Mouse (Mus musculus): Measurements from ENCODE around the gene Lsm7.

Lsm7 gene

DNA sequence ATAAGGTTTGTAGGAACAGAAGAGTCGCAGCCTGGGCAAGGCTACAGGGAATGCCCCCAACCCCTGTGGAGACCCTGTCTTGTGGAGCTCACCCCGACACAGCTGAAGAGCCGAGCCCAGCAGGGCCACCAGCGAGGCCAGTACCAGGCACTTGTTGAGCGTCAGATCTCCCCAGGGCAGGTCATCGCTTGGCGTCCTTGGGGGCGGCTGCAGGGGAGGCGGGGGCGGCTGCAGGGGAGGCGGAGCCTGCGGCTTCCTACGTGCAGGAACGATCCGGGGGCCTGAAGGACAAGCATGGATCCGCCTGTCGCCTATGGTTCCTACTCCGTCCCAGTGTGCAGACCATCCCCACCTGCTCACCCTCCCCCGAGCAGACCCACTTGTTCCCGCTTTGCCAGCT, 44.9 kb downstream of the Lsm7 start:
- DNase-seq, result no peak

DNA sequence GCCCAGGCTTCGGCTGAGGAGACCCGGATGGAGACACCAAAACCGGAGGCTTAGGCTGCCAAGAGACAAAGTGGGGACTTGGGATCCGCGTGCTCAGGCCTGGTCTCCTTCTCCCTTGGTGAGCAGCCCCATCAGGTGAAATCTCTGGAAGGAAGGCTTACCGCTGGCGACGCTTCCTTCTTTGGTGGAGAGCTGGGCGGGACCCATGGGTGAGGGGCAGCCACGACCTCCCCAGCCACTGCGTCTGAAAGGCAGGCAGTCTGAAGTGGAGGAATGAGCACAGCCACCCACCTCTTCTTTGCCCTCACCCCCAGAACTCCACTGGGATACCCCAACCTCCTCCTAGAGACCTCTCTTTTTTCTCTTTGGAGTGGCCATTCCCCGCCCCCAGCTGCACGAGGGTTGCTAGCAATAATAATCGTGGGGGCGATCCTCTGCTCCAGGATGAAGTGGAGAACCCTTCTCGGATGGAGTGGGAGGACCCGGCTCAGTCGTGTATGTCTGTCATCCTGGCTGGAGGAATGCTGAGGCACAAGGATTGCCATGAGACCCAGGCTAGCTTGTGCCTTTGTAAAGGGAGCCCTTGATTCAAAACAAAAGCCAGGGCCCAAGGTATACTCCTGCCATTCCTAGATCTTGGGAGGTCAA, 45.9 kb downstream of the Lsm7 start:
- no peak for DNase-seq

DNA sequence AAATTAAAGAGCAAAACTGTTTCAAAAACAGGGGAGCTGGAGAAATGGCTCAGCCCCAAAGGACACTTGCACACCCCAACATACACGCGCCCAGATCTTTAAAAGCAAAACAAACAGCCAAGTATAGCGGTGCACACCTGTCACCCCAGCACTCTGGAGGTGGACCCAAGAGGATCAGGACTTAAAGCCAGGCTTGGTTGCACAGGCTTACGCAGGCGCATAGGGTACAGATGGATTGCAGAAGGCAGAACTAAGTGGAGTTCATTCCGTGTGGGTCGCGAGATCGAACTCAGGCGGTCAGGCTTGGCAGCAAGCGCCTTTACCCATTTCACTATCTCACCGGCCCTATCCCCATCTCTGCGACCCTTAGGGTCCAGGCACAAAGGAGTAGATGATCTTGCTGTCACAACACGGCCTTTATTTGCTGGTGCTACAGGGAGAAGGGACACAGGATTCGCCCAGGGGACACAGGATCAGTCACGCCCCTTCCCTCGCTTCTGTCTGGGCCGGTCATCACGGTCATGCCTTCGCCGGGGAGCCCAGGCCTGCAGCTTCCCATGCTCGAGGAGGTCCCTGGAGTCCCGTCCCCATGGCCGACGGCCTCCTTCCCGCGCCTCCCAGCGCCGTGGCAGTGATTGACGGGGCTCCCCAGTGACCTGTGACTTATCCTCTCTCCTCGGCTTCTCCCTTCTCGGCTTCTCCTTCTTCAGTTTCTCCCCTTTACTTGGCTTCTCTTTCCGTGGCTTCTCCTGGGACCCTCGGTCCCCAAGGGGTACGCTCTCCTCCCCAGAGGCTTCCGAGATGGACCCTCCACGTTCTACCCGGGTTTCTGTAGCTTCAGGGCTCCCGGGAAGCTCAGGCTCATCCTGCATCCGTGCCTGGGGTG, 46.7 kb downstream of the Lsm7 start:
- DNase-seq, result no peak

DNA sequence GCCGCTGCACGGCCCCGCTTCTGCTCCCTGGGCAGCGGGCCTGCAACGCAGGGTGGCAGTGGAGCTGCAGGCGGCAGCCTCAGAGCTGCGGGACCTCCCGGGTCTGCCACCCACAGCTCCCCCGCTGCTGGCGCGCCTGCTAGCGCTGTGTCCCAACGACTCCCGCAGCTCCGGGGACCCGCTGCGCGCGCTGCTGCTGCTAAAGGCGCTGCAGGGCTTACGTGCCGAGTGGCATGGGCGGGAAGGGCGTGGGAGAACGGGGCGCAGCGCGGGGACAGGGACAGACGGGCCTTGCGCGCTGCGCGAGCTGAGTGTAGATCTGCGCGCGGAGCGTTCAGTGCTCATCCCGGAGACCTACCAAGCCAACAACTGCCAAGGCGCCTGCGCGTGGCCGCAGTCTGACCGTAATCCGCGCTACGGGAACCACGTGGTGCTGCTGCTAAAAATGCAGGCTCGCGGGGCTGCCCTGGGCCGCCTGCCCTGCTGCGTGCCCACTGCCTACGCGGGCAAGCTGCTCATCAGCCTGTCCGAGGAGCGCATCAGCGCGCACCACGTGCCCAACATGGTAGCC, 47.9 kb downstream of the Lsm7 start:
- peak; percentile 66 for DNase-seq

DNA sequence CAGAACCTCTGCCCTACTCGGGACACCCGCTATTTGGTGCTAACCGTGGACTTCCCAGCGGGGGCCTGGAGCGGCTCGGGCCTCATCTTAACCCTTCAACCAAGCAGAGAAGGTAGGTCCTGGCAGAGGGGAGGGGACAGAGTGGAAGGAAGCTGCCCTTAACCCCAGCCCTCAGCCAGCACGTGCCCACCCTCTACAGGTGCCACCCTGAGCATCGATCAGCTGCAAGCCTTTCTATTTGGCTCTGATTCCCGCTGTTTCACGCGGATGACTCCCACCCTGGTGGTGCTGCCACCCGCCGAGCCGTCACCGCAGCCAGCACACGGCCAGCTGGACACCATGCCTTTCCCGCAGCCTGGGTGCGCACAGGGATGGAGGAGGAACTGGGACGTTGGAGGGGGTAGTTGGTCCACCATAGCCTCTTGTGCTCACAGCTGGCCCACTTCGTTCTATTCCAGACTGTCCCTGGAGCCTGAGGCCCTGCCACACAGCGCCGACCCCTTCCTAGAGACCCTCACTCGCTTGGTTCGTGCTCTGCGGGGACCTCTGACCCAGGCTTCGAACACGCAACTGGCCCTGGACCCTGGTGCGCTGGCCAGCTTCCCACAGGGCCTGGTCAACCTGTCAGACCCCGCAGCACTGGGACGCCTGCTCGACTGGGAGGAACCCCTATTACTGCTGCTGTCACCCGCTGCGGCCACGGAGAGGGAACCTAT, 48.5 kb downstream of the Lsm7 start:
- no peak for DNase-seq

DNA sequence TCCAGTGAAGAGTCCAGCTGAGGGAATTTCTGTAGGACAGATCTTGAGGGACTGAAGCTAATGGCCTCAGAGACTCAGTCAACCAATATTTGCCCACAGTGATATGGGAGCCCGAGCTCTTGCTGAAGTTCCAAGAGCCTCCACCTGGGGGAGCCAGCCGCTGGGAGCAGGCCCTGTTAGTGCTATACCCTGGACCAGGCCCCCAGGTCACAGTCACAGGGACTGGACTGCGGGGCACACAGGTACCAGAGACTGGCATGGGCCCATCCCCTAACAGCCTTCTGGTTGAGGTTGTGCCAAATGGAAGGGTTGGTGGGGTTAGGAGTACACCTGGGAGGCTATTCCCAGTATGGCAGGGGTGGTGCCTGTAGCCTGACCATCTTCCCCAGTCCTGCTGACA, 49.1 kb downstream of the Lsm7 start:
- peak; percentile 85 for DNase-seq

DNA sequence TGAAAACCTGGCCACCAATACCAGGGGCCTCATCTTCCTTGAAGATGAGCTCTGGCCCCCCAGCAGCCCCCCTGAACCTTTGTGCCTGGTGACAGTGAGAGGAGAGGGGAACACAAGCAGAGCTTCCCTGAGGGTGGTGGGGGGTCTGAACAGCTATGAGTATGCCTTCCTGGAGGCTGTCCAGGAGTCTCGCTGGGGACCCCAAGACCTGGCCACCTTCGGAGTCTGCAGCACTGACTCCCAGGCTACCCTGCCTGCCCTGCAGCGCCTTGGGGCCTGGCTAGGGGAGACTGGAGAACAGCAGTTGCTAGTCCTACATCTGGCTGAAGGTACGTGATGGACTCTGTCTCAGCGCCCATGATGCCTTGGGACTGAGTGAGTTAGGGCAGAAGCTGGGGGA, 49.7 kb downstream of the Lsm7 start:
- DNase-seq, result no peak

DNA sequence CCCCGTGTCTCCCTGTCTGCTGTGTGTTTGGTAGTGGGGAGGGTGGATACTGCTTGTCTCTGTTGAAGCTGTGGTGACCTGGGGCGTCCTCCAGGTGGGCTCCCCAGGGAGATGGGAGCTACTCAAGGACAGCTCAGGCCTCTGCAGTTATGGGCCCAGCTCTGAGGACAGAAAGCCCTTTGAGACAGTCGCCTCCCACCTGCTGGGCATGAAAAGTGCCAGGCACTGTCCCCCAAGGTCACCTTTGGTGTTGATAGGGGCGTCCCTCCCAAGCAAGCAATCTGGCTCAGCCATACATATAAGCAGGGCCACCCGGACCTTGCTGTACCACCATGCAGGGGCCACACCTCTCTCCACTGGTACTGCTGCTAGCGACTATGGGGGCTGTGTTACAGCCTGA, 50.1 kb downstream of the Lsm7 start, which contains the start of gene Amh:
TSS of gene Amh (plus strand) at position 328 of the 400 bp plus-strand sequence.
- DNase-seq, result no peak

DNA sequence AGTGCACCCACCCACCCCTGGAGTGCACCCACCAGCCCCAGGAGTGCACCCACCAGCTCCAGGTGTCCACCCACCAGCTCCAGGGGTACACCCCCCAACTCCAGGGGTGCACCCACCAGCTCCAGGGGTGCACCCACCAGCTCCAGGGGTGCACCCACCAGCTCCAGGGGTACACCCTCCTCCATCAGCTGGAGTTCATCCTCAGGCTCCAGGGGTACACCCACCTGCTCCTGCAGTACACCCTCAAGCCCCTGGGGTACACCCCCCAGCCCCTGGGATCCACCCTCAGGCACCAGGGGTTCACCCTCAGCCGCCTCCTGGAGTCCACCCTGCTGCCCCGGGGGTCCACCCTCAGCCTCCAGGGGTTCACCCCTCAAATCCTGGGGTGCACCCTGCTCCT, 50.7 kb downstream of the Lsm7 start:
- DNase-seq, result no peak

DNA sequence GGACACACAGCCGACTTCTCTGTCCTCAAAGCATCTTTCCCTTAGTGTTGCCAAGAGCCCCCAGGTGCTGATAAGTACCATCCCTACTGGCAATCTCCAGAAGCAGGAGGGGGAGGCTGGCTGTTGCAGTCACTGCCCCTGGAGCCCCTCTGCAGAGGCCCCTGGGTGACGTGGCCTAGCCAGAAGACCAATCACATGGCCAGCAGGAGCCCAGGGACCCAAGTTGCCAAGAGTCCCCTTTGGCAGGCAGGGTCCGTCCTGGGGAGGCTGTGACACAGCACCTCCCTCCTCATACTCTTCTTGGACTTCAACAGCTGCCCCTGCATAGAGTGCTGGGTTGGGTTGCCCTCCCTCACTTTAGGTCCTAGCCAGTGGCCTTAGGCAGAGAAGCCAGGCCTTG, 52.0 kb downstream of the Lsm7 start:
- no peak for DNase-seq

All from liver (tissue).